Comparison of ENCODE assay signal across 14 mouse cellular contexts in the genomic region with DNA sequence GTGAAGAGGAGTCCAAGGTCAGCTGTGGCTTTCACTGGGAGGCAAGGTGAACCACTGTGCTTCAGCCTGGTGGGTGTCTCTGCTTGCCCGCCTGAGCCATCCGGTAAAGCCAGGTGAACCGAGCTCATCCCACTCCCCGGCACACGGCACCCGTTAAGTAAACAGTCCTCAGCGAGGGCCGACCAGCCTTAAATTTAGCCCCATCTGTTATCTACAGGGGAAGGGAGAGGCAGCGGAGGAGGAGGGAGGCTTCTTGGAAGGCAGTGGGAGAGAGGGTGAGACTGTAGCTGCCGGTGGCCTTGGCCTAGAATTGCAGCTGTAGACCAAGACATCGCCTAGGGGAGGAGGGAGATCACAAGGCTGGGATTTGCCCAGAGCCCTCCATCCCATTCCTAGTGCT. TPM values are rescaled to one million over a fixed set of nuclear protein-coding genes. Genes with fewer than 3 reads are reported as not detected.
DNase-seq lines count a peak whose midpoint lies in the region; ATAC-seq and TF ChIP-seq lines count a peak whose summit lies in the region.
"Had no signal": no experiment of that assay in that cellular context is flagged by ENCODE, and none has a peak within 500 bp of the region (broad histone marks: within the 10 kb centered on the region; RNA-seq: fewer than 3 reads in every experiment).

No protein-coding gene starts in this region.

- no peak overlapping the region for H3K4me2 ChIP-seq in heart, embryonic 12.5 days
- H3K4me2 ChIP-seq in lung, embryonic 14.5 days: no peak overlapping the region
- H3K4me2 ChIP-seq: hindbrain, embryonic 12.5 days; lung, embryonic 15.5 days had no signal

- no peaks in the 10 kb centered on the region for H3K27me3 ChIP-seq in heart, embryonic 12.5 days (replicated peaks)
- no peaks in the 10 kb centered on the region for H3K27me3 ChIP-seq in lung, embryonic 14.5 days (ENCODE audit: insufficient read depth, low read length)
- H3K27me3 ChIP-seq: hindbrain, embryonic 12.5 days; lung, embryonic 15.5 days had no signal

- TF ChIP-seq POLR2A in lung, adult 2 months (IDR thresholded peaks at IDR 0.05; ENCODE audit: borderline replicate concordance, extremely low read depth, low read depth, low read length): no peak

- no peak overlapping the region for H3K27ac ChIP-seq in heart, embryonic 12.5 days (ENCODE audit: poor library complexity, severe bottlenecking)
- no peak overlapping the region for H3K27ac ChIP-seq in lung, embryonic 14.5 days (ENCODE audit: low read depth)
- H3K27ac ChIP-seq: hindbrain, embryonic 12.5 days; lung, embryonic 15.5 days had no signal

- no peak overlapping the region for H3K4me3 ChIP-seq in heart, embryonic 12.5 days
- no peak overlapping the region for H3K4me3 ChIP-seq in lung, embryonic 14.5 days (ENCODE audit: low read depth, low read length)
- no peak overlapping the region for H3K4me3 ChIP-seq in lung, adult 2 months (replicated peaks; ENCODE audit: extremely low read depth, low read depth, low read length)
- H3K4me3 ChIP-seq: hindbrain, embryonic 12.5 days; lung, embryonic 15.5 days had no signal

- 33% methylated on average over 11 of the region's 11 CpGs for WGBS in heart, embryonic 12.5 days
- WGBS in lung, embryonic 14.5 days: 36% methylated on average over 11 of the region's 11 CpGs
- WGBS in lung, adult 2 months: 64% methylated on average over 11 of the region's 11 CpGs

- peaks cover 18% of the 10 kb centered on the region for H3K4me1 ChIP-seq in heart, embryonic 12.5 days (replicated peaks)
- H3K4me1 ChIP-seq in lung, embryonic 14.5 days (ENCODE audit: insufficient read depth): no peaks in the 10 kb centered on the region
- H3K4me1 ChIP-seq in lung, adult 2 months (ENCODE audit: control insufficient read depth, insufficient read depth, low read length): no peaks in the 10 kb centered on the region
- H3K4me1 ChIP-seq: hindbrain, embryonic 12.5 days; lung, embryonic 15.5 days had no signal

- peaks cover 63% of the 10 kb centered on the region for H3K36me3 ChIP-seq in heart, embryonic 12.5 days
- H3K36me3 ChIP-seq in lung, embryonic 14.5 days (ENCODE audit: insufficient read depth): peaks cover 50% of the 10 kb centered on the region

- no peak for ATAC-seq in heart, embryonic 12.5 days (ENCODE audit: insufficient number of reproducible peaks, low FRiP score)
- ATAC-seq in lung, embryonic 14.5 days (ENCODE audit: insufficient read depth): 0 out of 2 replicates have a peak, but pooled peaks have one; percentile 28
- ATAC-seq: activated CD4-positive, CD25-positive, alpha-beta regulatory T cell, adult 4 months had no signal

- H3K9me3 ChIP-seq in heart, embryonic 12.5 days (replicated peaks): no peaks in the 10 kb centered on the region
- H3K9me3 ChIP-seq in lung, embryonic 14.5 days (ENCODE audit: low read depth, low read length): no peaks in the 10 kb centered on the region
- H3K9me3 ChIP-seq: hindbrain, embryonic 12.5 days; lung, embryonic 15.5 days had no signal

- DNase-seq in heart, adult 18-20 months: no peak
- no peak for DNase-seq in lung, embryonic 14.5 days
- DNase-seq in lung, adult 2 months: no peak
- DNase-seq in adrenal gland, postnatal 36 days: peak; percentile 65 to 66
- DNase-seq in right cerebral cortex, adult 2 months (ENCODE audit: low spot score in 2 of 2): peak; percentile 66 to 69
- no peak for DNase-seq in cerebellum, adult 9-11 months
- no peak for DNase-seq in MN1 (ENCODE audit: low spot score)
- DNase-seq: kidney, adult 18-20 months had no signal

- TF ChIP-seq CTCF in lung, embryonic 14.5 days (IDR thresholded peaks at IDR 0.05; ENCODE audit: low read depth): no peak
- no peak for TF ChIP-seq CTCF in lung, adult 2 months (IDR thresholded peaks at IDR 0.05; ENCODE audit: insufficient read depth, low read length)

- peak overlapping the region; percentile 42; the same call in 1 of the 2 replicates for H3K9ac ChIP-seq in heart, embryonic 12.5 days
- no peak overlapping the region for H3K9ac ChIP-seq in lung, embryonic 14.5 days
- H3K9ac ChIP-seq: hindbrain, embryonic 12.5 days; lung, embryonic 15.5 days had no signal

RNA-seq across cellular contexts. Expression of a gene that starts 17.5 kb away (rescaled TPM):
- polyA plus RNA-seq in heart, embryonic 12.5 days (2016; fragmentation: Nextera tagmentation; extraction: Ambion mirVana): 12.1 and 13.3 TPM in 2 replicates
- 1 to 10 TPM; 1.0 to 1.5 TPM for total RNA-seq in heart, adult 18-20 months (2021)
- polyA plus RNA-seq in lung, embryonic 14.5 days (2014; fragmentation: Nextera tagmentation; extraction: Ambion mirVana): 13.2 and 14.5 TPM in 2 replicates
- polyA plus RNA-seq in lung, adult 2 months (2012; rRNA removed): 10.6 and 11.7 TPM in 2 replicates
- 1 to 10 TPM; 6.8 to 7.7 TPM for total RNA-seq in adrenal gland, postnatal 36 days (2021)

RNA-seq across cellular contexts. Expression of a gene that starts 23.2 kb away (rescaled TPM):
- polyA plus RNA-seq in heart, embryonic 12.5 days (2016; fragmentation: Nextera tagmentation; extraction: Ambion mirVana): 25.0 and 28.4 TPM in 2 replicates
- 10 to 100 TPM; 38.4 to 44.3 TPM for total RNA-seq in heart, adult 18-20 months (2021)
- polyA plus RNA-seq in lung, embryonic 14.5 days (2014; fragmentation: Nextera tagmentation; extraction: Ambion mirVana): 31.9 and 33.2 TPM in 2 replicates
- polyA plus RNA-seq in lung, adult 2 months (2012; rRNA removed): 30.7 and 31.5 TPM in 2 replicates
- 10 to 100 TPM; 28.1 to 34.6 TPM for total RNA-seq in adrenal gland, postnatal 36 days (2021)

RNA-seq across cellular contexts. Expression of a gene that starts 24.0 kb away (rescaled TPM):
- polyA plus RNA-seq in heart, embryonic 12.5 days (2016; fragmentation: Nextera tagmentation; extraction: Ambion mirVana): 63.6 and 68.5 TPM in 2 replicates
- 10 to 100 TPM; 22.5 to 25.0 TPM for total RNA-seq in heart, adult 18-20 months (2021)
- 102 and 116 TPM in 2 replicates for polyA plus RNA-seq in lung, embryonic 14.5 days (2014; fragmentation: Nextera tagmentation; extraction: Ambion mirVana)
- 51.3 and 56.4 TPM in 2 replicates for polyA plus RNA-seq in lung, adult 2 months (2012; rRNA removed)
- total RNA-seq in adrenal gland, postnatal 36 days (2021): 10 to 100 TPM; 51.7 to 57.7 TPM

RNA-seq across cellular contexts. Expression of a gene that starts 31.8 kb away (rescaled TPM):
- 58.1 and 58.3 TPM in 2 replicates for polyA plus RNA-seq in heart, embryonic 12.5 days (2016; fragmentation: Nextera tagmentation; extraction: Ambion mirVana)
- total RNA-seq in heart, adult 18-20 months (2021): 10 to 100 TPM; 67.1 to 69.4 TPM
- polyA plus RNA-seq in lung, embryonic 14.5 days (2014; fragmentation: Nextera tagmentation; extraction: Ambion mirVana): 60.0 and 71.0 TPM in 2 replicates
- 66.9 and 78.4 TPM in 2 replicates for polyA plus RNA-seq in lung, adult 2 months (2012; rRNA removed)
- total RNA-seq in adrenal gland, postnatal 36 days (2021): 10 to 100 TPM; 45.4 to 55.3 TPM

RNA-seq across cellular contexts. Expression of a gene that starts 37.3 kb away (rescaled TPM):
- 4.4 and 4.7 TPM in 2 replicates for polyA plus RNA-seq in heart, embryonic 12.5 days (2016; fragmentation: Nextera tagmentation; extraction: Ambion mirVana)
- under 1 TPM; 0.17 to 0.36 TPM for total RNA-seq in heart, adult 18-20 months (2021)
- 5.6 and 7.1 TPM in 2 replicates for polyA plus RNA-seq in lung, embryonic 14.5 days (2014; fragmentation: Nextera tagmentation; extraction: Ambion mirVana)
- 2.3 and 3.0 TPM in 2 replicates for polyA plus RNA-seq in lung, adult 2 months (2012; rRNA removed)
- 1 to 10 TPM; 1.8 to 3.7 TPM for total RNA-seq in adrenal gland, postnatal 36 days (2021)
- total RNA-seq: granulocyte monocyte progenitor cell, adult 5-6 weeks; megakaryocyte-erythroid progenitor cell, adult 5-6 weeks had no signal
- polyA plus RNA-seq: activated CD4-positive, CD25-positive, alpha-beta regulatory T cell, adult 4 months had no signal

Comparison
In these comparisons a context has a peak if more than half of its experiments do, and no peak if none do; other contexts are left out.
1. DNase-seq: peak in adrenal gland, postnatal 36 days (2 of 2) and right cerebral cortex, adult 2 months (2 of 2); none in heart, adult 18-20 months (0 of 2), lung, embryonic 14.5 days (single experiment), lung, adult 2 months (single experiment), cerebellum, adult 9-11 months (single experiment) and MN1 (single experiment).